Mouse (Mus musculus) frontal cortex, postnatal 25 days (tissue): ENCODE results near the gene Dcdc2a.
A peak's percentile ranks its signal among the peaks of the same experiment; 100 is the strongest.

Experiments
- DNase-seq, 2 experiments: peaks; one replicate each; pipeline ENCODE4 v3.0.0; 2022; ENCODE audit warnings: low spot score in 2 of 2

The Dcdc2a gene

GRCm38 (mm10) chr13:25055873-25056667 lies at the start of gene Dcdc2a:
Gene Dcdc2a, plus strand, starts transcription at chr13:25056004.
- no peak for DNase-seq

- DNase-seq, result peak; percentile 37 to 39
Observed at GRCm38 (mm10) chr13:25007115-25007514, 48.7 kb upstream of the Dcdc2a start.

- DNase-seq, result no peak
Observed at GRCm38 (mm10) chr13:25018316-25018715, 37.5 kb upstream of the Dcdc2a start.

- DNase-seq, result peak; percentile 70 to 83
Observed at GRCm38 (mm10) chr13:25019793-25020539, 35.8 kb upstream of the Dcdc2a start, which contains the start of gene Mrs2. Gene Mrs2, minus strand, starts transcription at chr13:25020379.

GRCm38 (mm10) chr13:25020540-25020892 lies 35.3 kb upstream of the Dcdc2a start:
- no peak for DNase-seq

GRCm38 (mm10) chr13:25022386-25022785 lies 33.4 kb upstream of the Dcdc2a start:
- no peak for DNase-seq

GRCm38 (mm10) chr13:25023129-25023528 lies 32.7 kb upstream of the Dcdc2a start:
- DNase-seq, result no peak

- no peak for DNase-seq
Observed at GRCm38 (mm10) chr13:25024655-25025054, 31.1 kb upstream of the Dcdc2a start.

- no peak for DNase-seq
Observed at GRCm38 (mm10) chr13:25026409-25027113, 29.2 kb upstream of the Dcdc2a start.

GRCm38 (mm10) chr13:25027114-25027425 lies 28.7 kb upstream of the Dcdc2a start:
- no peak for DNase-seq

GRCm38 (mm10) chr13:25039488-25039887 lies 16.3 kb upstream of the Dcdc2a start:
- no peak for DNase-seq

GRCm38 (mm10) chr13:25052671-25053070 lies 3.1 kb upstream of the Dcdc2a start:
- DNase-seq, result no peak

GRCm38 (mm10) chr13:25055111-25055554 lies 671 bp upstream of the Dcdc2a start:
- DNase-seq, result peak; percentile 42 to 55

GRCm38 (mm10) chr13:25066659-25067058 lies 10.9 kb downstream of the Dcdc2a start:
- DNase-seq, result no peak

- DNase-seq, result no peak
Observed at GRCm38 (mm10) chr13:25067183-25067582, 11.4 kb downstream of the Dcdc2a start.

- DNase-seq, result no peak
Observed at GRCm38 (mm10) chr13:25069765-25070164, 14.0 kb downstream of the Dcdc2a start.

- DNase-seq, result no peak
Observed at GRCm38 (mm10) chr13:25070791-25071190, 15.0 kb downstream of the Dcdc2a start.

GRCm38 (mm10) chr13:25077262-25077661 lies 21.5 kb downstream of the Dcdc2a start:
- DNase-seq, result no peak

- no peak for DNase-seq
Observed at GRCm38 (mm10) chr13:25083144-25083572, 27.4 kb downstream of the Dcdc2a start.

GRCm38 (mm10) chr13:25085147-25085546 lies 29.3 kb downstream of the Dcdc2a start:
- DNase-seq, result no peak

GRCm38 (mm10) chr13:25091347-25091746 lies 35.5 kb downstream of the Dcdc2a start:
- DNase-seq, result no peak

- no peak for DNase-seq
Observed at GRCm38 (mm10) chr13:25093776-25094175, 38.0 kb downstream of the Dcdc2a start.
